Mouse (Mus musculus) hindbrain, embryonic 11.5 days (tissue): Measurements from ENCODE around the gene Palm2. TPM values are rescaled to one million over a fixed set of nuclear protein-coding genes. Genes with fewer than 3 reads are reported as not detected.

Source experiments
- ATAC-seq: fragments of 200-750 bp; cut with Nextera tagmentation; 2 replicates; pipeline ENCODE4 v1.8.0; 2017; ENCODE audit warnings: mild to moderate bottlenecking, moderate TSS enrichment, moderate library complexity; ENCODE audit not compliant: low FRiP score
- DNase-seq: peaks from one replicate; pipeline ENCODE4 v3.0.0-alpha.2; 2015; ENCODE audit warnings: low spot score
- H3K27ac ChIP-seq: fragments of 300-500 bp; sonication (generic); 2 replicates; pipeline ENCODE4 v1.5.1; 2014; ENCODE audit warnings: mild to moderate bottlenecking, low read depth, low read length
- H3K27me3 ChIP-seq: fragments of 300-500 bp; sonication (generic); 2 replicates; pipeline ENCODE4 v1.6.1; 2014; ENCODE audit warnings: mild to moderate bottlenecking, low read length, moderate library complexity, mixed read lengths; ENCODE audit not compliant: control insufficient read depth, insufficient read depth
- H3K36me3 ChIP-seq: fragments of 300-500 bp; sonication (generic); 2 replicates; pipeline ENCODE4 v1.6.1; 2014; ENCODE audit warnings: mild to moderate bottlenecking, low read length, moderate library complexity, mixed read lengths; ENCODE audit not compliant: control insufficient read depth, insufficient read depth
- H3K4me1 ChIP-seq: fragments of 300-500 bp; sonication (generic); replicated peaks from 2 replicates; pipeline ENCODE4 v1.6.1; 2014; ENCODE audit warnings: low read length, mixed read lengths; ENCODE audit not compliant: control insufficient read depth, insufficient read depth
- H3K4me2 ChIP-seq: fragments of 300-500 bp; sonication (generic); replicated peaks from 2 replicates; pipeline ENCODE4 v1.6.1; 2014; ENCODE audit warnings: mild to moderate bottlenecking, low read depth, low read length
- H3K4me3 ChIP-seq: fragments of 300-500 bp; sonication (generic); 2 replicates; pipeline ENCODE4 v1.5.1; 2014; ENCODE audit warnings: low read depth, low read length
- H3K9ac ChIP-seq: fragments of 300-500 bp; sonication (generic); 2 replicates; pipeline ENCODE4 v1.6.1; 2014; ENCODE audit warnings: low read depth, low read length
- H3K9me3 ChIP-seq: fragments of 300-500 bp; sonication (generic); 2 replicates; pipeline ENCODE4 v1.6.1; 2016; ENCODE audit warnings: low read length; ENCODE audit not compliant: control insufficient read depth
- WGBS: fragments of 180-500 bp; shearing (Covaris S2); extraction: QIAGEN DNeasy Blood & Tissue Kit; methylation state at CpG from one replicate; pipeline ENCODE4 v1.1.7; 2014; 5-methylcytosine and 5-hydroxymethylcytosine counted together
- polyA plus RNA-seq: library from polyadenylated mRNA; unstranded; fragments of >200 nt; fragmentation: Nextera tagmentation; extraction: Ambion mirVana; gene quantifications from 2 replicates; pipeline ENCODE4 v1.2.1, GENCODE M21; 2014

Palm2 gene
- polyA plus RNA-seq, 1 experiment from 2014 or later, result 3.6 TPM

GRCm38 (mm10) chr4:57588356-57588755 is 154.3 kb downstream of the Palm2 start:
- Histone ChIP-seq H3K27me3 (no peaks in the 10 kb centered on the region), H3K4me2 (no peak overlapping the region), H3K4me1 (no peaks in the 10 kb centered on the region), H3K9ac (no peak overlapping the region), H3K9me3 (no peaks in the 10 kb centered on the region), H3K36me3 (no peaks in the 10 kb centered on the region), H3K27ac (no peak overlapping the region), H3K4me3 (no peak overlapping the region)
- DNase-seq, result no peak
- 100% methylated on average over 1 of the region's 1 CpGs for WGBS
- ATAC-seq, result no peak

GRCm38 (mm10) chr4:57592751-57593150 is 158.7 kb downstream of the Palm2 start:
- Histone ChIP-seq H3K4me3 (no peak overlapping the region), H3K4me2 (no peak overlapping the region), H3K9ac (no peak overlapping the region), H3K9me3 (no peaks in the 10 kb centered on the region), H3K4me1 (no peaks in the 10 kb centered on the region), H3K27ac (no peak overlapping the region), H3K36me3 (no peaks in the 10 kb centered on the region), H3K27me3 (no peaks in the 10 kb centered on the region)
- DNase-seq, result no peak
- ATAC-seq, result no peak
- 90% methylated on average over 4 of the region's 4 CpGs for WGBS

- Histone ChIP-seq H3K4me1 (no peaks in the 10 kb centered on the region), H3K27me3 (no peaks in the 10 kb centered on the region), H3K27ac (no peak overlapping the region), H3K36me3 (no peaks in the 10 kb centered on the region), H3K4me2 (no peak overlapping the region), H3K9me3 (no peaks in the 10 kb centered on the region), H3K4me3 (no peak overlapping the region), H3K9ac (no peak overlapping the region)
- no peak for DNase-seq
- 89% methylated on average over 6 of the region's 6 CpGs for WGBS
- ATAC-seq, result no peak
Observed at GRCm38 (mm10) chr4:57599946-57600345, 165.9 kb downstream of the Palm2 start.

GRCm38 (mm10) chr4:57600685-57601457 is 166.8 kb downstream of the Palm2 start:
- DNase-seq (no peak), ATAC-seq (no peak)
- no peak overlapping the region for H3K9ac ChIP-seq
- H3K4me1 ChIP-seq, result no peaks in the 10 kb centered on the region
- H3K9me3 ChIP-seq, result no peaks in the 10 kb centered on the region
- H3K36me3 ChIP-seq, result no peaks in the 10 kb centered on the region
- H3K4me3 ChIP-seq, result no peak overlapping the region
- no peak overlapping the region for H3K27ac ChIP-seq
- 95% methylated on average over 11 of the region's 11 CpGs for WGBS
- H3K4me2 ChIP-seq, result no peak overlapping the region
- H3K27me3 ChIP-seq, result no peaks in the 10 kb centered on the region

GRCm38 (mm10) chr4:57601458-57601835 is 167.4 kb downstream of the Palm2 start:
- Histone ChIP-seq H3K4me3 (no peak overlapping the region), H3K4me2 (no peak overlapping the region), H3K4me1 (no peaks in the 10 kb centered on the region), H3K9ac (no peak overlapping the region), H3K27ac (no peak overlapping the region), H3K9me3 (no peaks in the 10 kb centered on the region), H3K27me3 (no peaks in the 10 kb centered on the region), H3K36me3 (no peaks in the 10 kb centered on the region)
- WGBS, result 86% methylated on average over 9 of the region's 9 CpGs
- DNase-seq (no peak), ATAC-seq (no peak)

GRCm38 (mm10) chr4:57601903-57602617 is 168.0 kb downstream of the Palm2 start:
- no peak overlapping the region for H3K4me3 ChIP-seq
- H3K27me3 ChIP-seq, result no peaks in the 10 kb centered on the region
- no peak for DNase-seq
- H3K36me3 ChIP-seq, result no peaks in the 10 kb centered on the region
- no peak for ATAC-seq
- no peaks in the 10 kb centered on the region for H3K9me3 ChIP-seq
- no peak overlapping the region for H3K9ac ChIP-seq
- no peak overlapping the region for H3K4me2 ChIP-seq
- no peak overlapping the region for H3K27ac ChIP-seq
- H3K4me1 ChIP-seq, result no peaks in the 10 kb centered on the region
- 85% methylated on average over 10 of the region's 10 CpGs for WGBS

- H3K9me3 ChIP-seq, result no peaks in the 10 kb centered on the region
- H3K9ac ChIP-seq, result no peak overlapping the region
- no peaks in the 10 kb centered on the region for H3K36me3 ChIP-seq
- H3K27me3 ChIP-seq, result no peaks in the 10 kb centered on the region
- H3K4me1 ChIP-seq, result no peaks in the 10 kb centered on the region
- WGBS, result 86% methylated on average over 3 of the region's 3 CpGs
- H3K4me2 ChIP-seq, result no peak overlapping the region
- no peak overlapping the region for H3K27ac ChIP-seq
- DNase-seq, result no peak
- no peak for ATAC-seq
- no peak overlapping the region for H3K4me3 ChIP-seq
Observed at GRCm38 (mm10) chr4:57606258-57606657, 172.2 kb downstream of the Palm2 start.

GRCm38 (mm10) chr4:57607247-57607942 is 173.3 kb downstream of the Palm2 start:
- H3K4me3 ChIP-seq, result no peak overlapping the region
- H3K9ac ChIP-seq, result no peak overlapping the region
- no peak overlapping the region for H3K4me2 ChIP-seq
- 0 out of 2 replicates have a peak, but pooled peaks cover 2% of the 10 kb centered on the region for H3K4me1 ChIP-seq
- H3K9me3 ChIP-seq, result no peaks in the 10 kb centered on the region
- ATAC-seq, result no peak
- WGBS, result 48% methylated on average over 22 of the region's 22 CpGs
- DNase-seq, result peak; percentile 92
- no peak overlapping the region for H3K27ac ChIP-seq
- no peaks in the 10 kb centered on the region for H3K36me3 ChIP-seq
- H3K27me3 ChIP-seq, result no peaks in the 10 kb centered on the region
